Mouse (Mus musculus) cerebellum, adult 2 months (tissue): ENCODE measurements at regions not wholly inside any gene's neighbourhood (a gene's known extent, or its start where the extent isn't known, plus 50 kb on each side); places are given as distances from the start of the nearest gene placed in this dataset.
A peak's percentile ranks its signal among the peaks of the same experiment; 100 is the strongest.

Experiments
- DNase-seq, 2 experiments: peaks; one replicate each; pipeline ENCODE4 v3.0.0; 2021
- H3K27ac ChIP-seq: fragments of 200-500 bp; 2 replicates; pipeline ENCODE4 v1.5.1; 2012; ENCODE audit warnings: low read length, control low read depth, inconsistent platforms; ENCODE audit not compliant: insufficient read depth
- H3K27me3 ChIP-seq: fragments of 200-500 bp; 2 replicates; pipeline ENCODE4 v1.6.1; 2012; ENCODE audit warnings: inconsistent platforms, mild to moderate bottlenecking, low read length, moderate library complexity; ENCODE audit not compliant: control insufficient read depth, insufficient read depth
- H3K4me1 ChIP-seq: fragments of 200-500 bp; 2 replicates; pipeline ENCODE4 v1.6.1; 2011; ENCODE audit warnings: low read length; ENCODE audit not compliant: control insufficient read depth, insufficient read depth
- H3K4me3 ChIP-seq: fragments of 200-500 bp; replicated peaks from 2 replicates; pipeline ENCODE3; 2011; ENCODE audit warnings: mild to moderate bottlenecking, low read depth, low read length, control low read depth; ENCODE audit not compliant: insufficient read depth
- CTCF ChIP-seq: fragments of 200-500 bp; IDR thresholded peaks from 2 replicates; pipeline ENCODE4 v1.5.1; 2011; ENCODE audit warnings: low read depth, mild to moderate bottlenecking, control low read depth, low read length, moderate library complexity, borderline replicate concordance; ENCODE audit not compliant: insufficient read depth
- POLR2A ChIP-seq: fragments of 200-500 bp; IDR thresholded peaks from 2 replicates; pipeline ENCODE4 v1.6.1; 2011; ENCODE audit warnings: low read length, control low read depth, borderline replicate concordance; ENCODE audit not compliant: insufficient read depth
- WGBS: fragments of 180-500 bp; shearing (Covaris S2); methylation state at CpG from one replicate; pipeline ENCODE4 v1.1.7; 2018; 5-methylcytosine and 5-hydroxymethylcytosine counted together

GRCm38 (mm10) chr12:109400041-109400440 lies 52.6 kb upstream of the Dlk1 start:
- WGBS, result 81% methylated on average over 7 of the region's 7 CpGs
- Histone ChIP-seq H3K4me3 (no peak overlapping the region), H3K27ac (no peak overlapping the region), H3K27me3 (peaks cover 1% of the 10 kb centered on the region; the same call in 1 of the 2 replicates), H3K4me1 (no peaks in the 10 kb centered on the region)
- no peak for TF ChIP-seq POLR2A
- TF ChIP-seq CTCF, result no peak
- no peak for DNase-seq

DNA sequence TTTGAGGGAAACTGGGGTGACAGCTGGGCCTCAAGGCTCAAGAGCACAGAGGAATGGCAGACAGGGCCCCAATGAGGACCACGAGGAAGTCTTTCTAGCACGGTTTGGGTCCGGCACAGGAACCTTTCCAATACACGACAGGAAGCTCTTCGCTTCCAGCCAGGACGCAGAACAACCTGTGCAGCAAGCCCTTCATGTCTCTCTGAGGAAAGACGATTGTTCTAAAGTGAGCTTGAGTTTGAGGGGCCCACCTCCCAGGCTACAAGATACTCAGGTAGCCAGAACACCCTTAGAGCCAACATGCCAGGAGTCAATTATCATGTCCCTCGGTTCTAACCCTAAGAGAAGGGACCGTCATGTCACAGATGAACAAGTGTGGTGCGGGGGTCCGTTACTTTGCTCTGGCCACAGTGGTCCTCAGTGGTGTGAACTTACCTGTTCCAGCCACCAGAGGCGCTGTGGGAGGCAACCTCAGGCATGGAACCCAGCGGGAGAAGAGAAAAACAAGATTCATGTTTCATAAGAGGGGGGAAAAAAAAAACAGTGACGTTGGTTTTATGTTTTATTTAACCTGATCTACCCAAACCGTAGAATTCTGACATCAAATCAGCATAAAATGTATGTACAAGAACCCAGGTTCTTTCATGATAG lies 51.6 kb upstream of the Dlk1 start:
- H3K27ac ChIP-seq, result no peak overlapping the region
- 56% methylated on average over 15 of the region's 15 CpGs for WGBS
- H3K27me3 ChIP-seq, result peaks cover 1% of the 10 kb centered on the region; the same call in 1 of the 2 replicates
- no peak for TF ChIP-seq POLR2A
- TF ChIP-seq CTCF, result peak; percentile 63
- DNase-seq, result no peak
- no peak overlapping the region for H3K4me3 ChIP-seq
- no peaks in the 10 kb centered on the region for H3K4me1 ChIP-seq

- H3K4me1 ChIP-seq, result no peaks in the 10 kb centered on the region
- 81% methylated on average over 6 of the region's 6 CpGs for WGBS
- TF ChIP-seq CTCF (no peak), POLR2A (no peak)
- no peak overlapping the region for H3K4me3 ChIP-seq
- no peak for DNase-seq
- no peak overlapping the region for H3K27ac ChIP-seq
- peaks cover 1% of the 10 kb centered on the region; the same call in 1 of the 2 replicates for H3K27me3 ChIP-seq
Observed at GRCm38 (mm10) chr12:109401696-109402095, 50.9 kb upstream of the Dlk1 start.

GRCm38 (mm10) chr12:109402226-109402625 lies 50.4 kb upstream of the Dlk1 start:
- Histone ChIP-seq H3K4me1 (no peaks in the 10 kb centered on the region), H3K27ac (no peak overlapping the region), H3K27me3 (peaks cover 1% of the 10 kb centered on the region; the same call in 1 of the 2 replicates), H3K4me3 (no peak overlapping the region)
- WGBS, result 28% methylated on average over 9 of the region's 9 CpGs
- DNase-seq, result no peak
- TF ChIP-seq CTCF (no peak), POLR2A (no peak)
